Mouse (Mus musculus): ENCODE measurements at regions not wholly inside any gene's neighbourhood (a gene's known extent, or its start where the extent isn't known, plus 50 kb on each side); places are given as distances from the start of the nearest gene placed in this dataset.
A peak's percentile ranks its signal among the peaks of the same experiment; 100 is the strongest.

GRCm38 (mm10) chr2:144164986-144165821, 105.3 kb upstream of the Mgme1 start:
- H3K27ac ChIP-seq (ENCODE audit: low read depth, low read length) = no peak overlapping the region
- DNase-seq (ENCODE audit: low spot score) (peak; percentile 75), ATAC-seq (replicated peaks; ENCODE audit: low FRiP score) (peak; percentile 72)
- peaks cover under 1% of the 10 kb centered on the region; the same call in 1 of the 2 replicates for H3K4me1 ChIP-seq (replicated peaks; ENCODE audit: control insufficient read depth, insufficient read depth, low read length)
- peak overlapping the region; percentile 95 for H3K4me2 ChIP-seq (ENCODE audit: low read depth, low read length, severe bottlenecking)
- no peaks in the 10 kb centered on the region for H3K36me3 ChIP-seq (ENCODE audit: control insufficient read depth, insufficient read depth, low read length)
- no peaks in the 10 kb centered on the region for H3K9me3 ChIP-seq (ENCODE audit: control insufficient read depth, low read length)
- peaks cover 3% of the 10 kb centered on the region; the same call in 1 of the 2 replicates for H3K27me3 ChIP-seq (ENCODE audit: control insufficient read depth, insufficient read depth, low read length)
- peak overlapping the region; percentile 64 for H3K9ac ChIP-seq (ENCODE audit: low read length)
- under 1% methylated on average over 37 of the region's 37 CpGs for WGBS
- peak overlapping the region; percentile 54 for H3K4me3 ChIP-seq (ENCODE audit: low read depth, low read length)

DNA sequence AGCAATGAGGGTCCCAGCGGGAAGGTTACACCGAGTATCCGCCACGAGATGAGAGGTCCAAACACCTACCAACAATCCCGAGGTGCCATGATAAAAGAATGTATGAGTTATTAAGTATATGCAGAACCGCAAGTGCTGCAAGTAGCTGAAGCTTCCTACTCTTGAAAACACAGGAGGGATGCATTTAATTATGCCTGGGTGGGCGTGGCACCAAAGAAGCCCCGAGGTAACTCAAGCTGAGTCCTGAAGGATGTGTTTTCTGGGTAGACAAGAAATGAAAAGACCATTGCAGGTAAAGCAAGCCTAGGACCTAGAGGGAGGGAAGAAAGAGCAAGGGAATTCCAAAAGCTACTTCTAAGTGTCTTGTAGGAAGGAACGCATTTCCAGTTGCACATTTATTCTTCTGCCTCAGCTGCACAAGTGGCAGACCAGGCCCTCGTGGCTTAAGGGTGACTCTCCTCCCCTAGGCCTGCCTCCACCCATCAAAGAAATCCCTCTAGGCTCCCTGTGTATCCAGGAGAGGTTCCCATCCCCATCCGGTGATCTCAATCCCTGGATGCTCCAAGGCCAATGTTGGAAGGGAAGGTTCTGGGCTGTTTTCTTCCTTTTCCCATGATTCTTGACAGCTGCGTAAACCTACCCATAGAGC, 104.2 kb upstream of the Mgme1 start:
- H3K4me3 ChIP-seq (ENCODE audit: low read depth, low read length) = peak overlapping the region; percentile 54
- no peaks in the 10 kb centered on the region for H3K36me3 ChIP-seq (ENCODE audit: control insufficient read depth, insufficient read depth, low read length)
- H3K4me2 ChIP-seq (ENCODE audit: low read depth, low read length, severe bottlenecking) = peak overlapping the region; percentile 95
- no peak for DNase-seq (ENCODE audit: low spot score)
- WGBS = 31% methylated on average over 12 of the region's 12 CpGs
- peaks cover 3% of the 10 kb centered on the region; the same call in 1 of the 2 replicates for H3K27me3 ChIP-seq (ENCODE audit: control insufficient read depth, insufficient read depth, low read length)
- ATAC-seq (replicated peaks; ENCODE audit: low FRiP score) = 0 out of 2 replicates have a peak, but pooled peaks have one; percentile 6
- H3K27ac ChIP-seq (ENCODE audit: low read depth, low read length) = no peak overlapping the region
- no peaks in the 10 kb centered on the region; the same call in 1 of the 2 replicates for H3K4me1 ChIP-seq (replicated peaks; ENCODE audit: control insufficient read depth, insufficient read depth, low read length)
- H3K9me3 ChIP-seq (ENCODE audit: control insufficient read depth, low read length) = no peaks in the 10 kb centered on the region
- H3K9ac ChIP-seq (ENCODE audit: low read length) = peak overlapping the region; percentile 64

- no peak overlapping the region for H3K9ac ChIP-seq (ENCODE audit: low read length)
- DNase-seq (ENCODE audit: low spot score) (no peak), ATAC-seq (replicated peaks; ENCODE audit: low FRiP score) (no peak)
- H3K4me1 ChIP-seq (replicated peaks; ENCODE audit: control insufficient read depth, insufficient read depth, low read length) = no peaks in the 10 kb centered on the region; the same call in 1 of the 2 replicates
- 78% methylated on average over 4 of the region's 4 CpGs for WGBS
- H3K9me3 ChIP-seq (ENCODE audit: control insufficient read depth, low read length) = no peaks in the 10 kb centered on the region
- H3K27me3 ChIP-seq (ENCODE audit: control insufficient read depth, insufficient read depth, low read length) = peaks cover 3% of the 10 kb centered on the region; the same call in 1 of the 2 replicates
- H3K4me2 ChIP-seq (ENCODE audit: low read depth, low read length, severe bottlenecking) = no peak overlapping the region
- no peak overlapping the region for H3K4me3 ChIP-seq (ENCODE audit: low read depth, low read length)
- H3K27ac ChIP-seq (ENCODE audit: low read depth, low read length) = no peak overlapping the region
- no peaks in the 10 kb centered on the region for H3K36me3 ChIP-seq (ENCODE audit: control insufficient read depth, insufficient read depth, low read length)
These were observed 100.8 kb upstream of the Mgme1 start for GRCm38 (mm10) chr2:144169576-144170178.

GRCm38 (mm10) chr2:144172100-144172770, 98.2 kb upstream of the Mgme1 start:
- Histone ChIP-seq H3K4me1 (replicated peaks; ENCODE audit: control insufficient read depth, insufficient read depth, low read length) (no peaks in the 10 kb centered on the region), H3K27ac (ENCODE audit: low read depth, low read length) (no peak overlapping the region), H3K9me3 (ENCODE audit: control insufficient read depth, low read length) (no peaks in the 10 kb centered on the region), H3K4me2 (ENCODE audit: low read depth, low read length, severe bottlenecking) (peak overlapping the region; percentile 41; the same call in 1 of the 2 replicates), H3K27me3 (ENCODE audit: control insufficient read depth, insufficient read depth, low read length) (no peaks in the 10 kb centered on the region), H3K9ac (ENCODE audit: low read length) (peak overlapping the region; percentile 52; the same call in 1 of the 2 replicates), H3K36me3 (ENCODE audit: control insufficient read depth, insufficient read depth, low read length) (no peaks in the 10 kb centered on the region), H3K4me3 (ENCODE audit: low read depth, low read length) (peak overlapping the region; percentile 12; the same call in 1 of the 2 replicates)
- peak; percentile 99 for ATAC-seq (replicated peaks; ENCODE audit: low FRiP score)
- DNase-seq (ENCODE audit: low spot score) = peak; percentile 75
- 20% methylated on average over 9 of the region's 9 CpGs for WGBS

DNA sequence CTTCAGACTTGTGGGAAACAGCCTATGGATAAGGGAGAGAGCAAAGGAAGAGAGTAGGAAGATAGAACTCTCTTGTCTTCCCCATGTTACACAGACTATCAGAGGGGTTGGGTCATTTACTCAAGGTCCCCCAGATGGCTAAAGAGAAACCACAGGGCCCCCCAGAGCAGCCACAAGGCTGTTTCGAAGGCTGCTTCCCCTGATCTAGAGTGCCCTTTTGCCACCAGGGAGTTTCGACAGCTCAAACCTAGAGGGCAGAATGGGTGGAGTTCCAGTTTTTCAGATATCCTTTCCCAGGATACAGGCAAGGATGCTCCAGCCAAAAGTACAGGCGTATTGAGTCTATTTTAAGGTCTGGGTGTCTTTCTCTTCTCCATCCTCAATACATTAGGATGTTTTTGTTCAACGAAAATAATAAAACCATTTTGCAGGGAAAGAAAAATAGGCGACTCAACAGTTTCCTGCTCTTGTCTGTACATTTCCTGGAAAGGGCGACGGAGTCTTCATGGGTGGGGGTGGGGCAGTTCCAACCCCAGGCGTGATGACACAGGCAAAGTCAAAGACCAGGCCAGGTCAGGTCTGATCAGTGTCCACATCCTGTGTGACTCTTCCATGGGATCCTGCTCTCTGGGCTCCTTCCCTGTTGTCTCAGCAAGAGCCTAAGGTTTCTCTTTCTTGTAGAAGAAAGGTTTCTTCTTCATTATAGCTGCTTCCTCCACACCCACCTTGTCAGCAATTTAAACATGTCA, 96.9 kb upstream of the Mgme1 start:
- WGBS = 87% methylated on average over 8 of the region's 8 CpGs
- Histone ChIP-seq H3K9me3 (ENCODE audit: control insufficient read depth, low read length) (no peaks in the 10 kb centered on the region), H3K9ac (ENCODE audit: low read length) (no peak overlapping the region), H3K4me1 (replicated peaks; ENCODE audit: control insufficient read depth, insufficient read depth, low read length) (no peaks in the 10 kb centered on the region), H3K4me3 (ENCODE audit: low read depth, low read length) (no peak overlapping the region), H3K4me2 (ENCODE audit: low read depth, low read length, severe bottlenecking) (no peak overlapping the region), H3K27ac (ENCODE audit: low read depth, low read length) (no peak overlapping the region), H3K36me3 (ENCODE audit: control insufficient read depth, insufficient read depth, low read length) (no peaks in the 10 kb centered on the region), H3K27me3 (ENCODE audit: control insufficient read depth, insufficient read depth, low read length) (no peaks in the 10 kb centered on the region)
- ATAC-seq (replicated peaks; ENCODE audit: low FRiP score) (no peak), DNase-seq (ENCODE audit: low spot score) (no peak)

- ATAC-seq (replicated peaks; ENCODE audit: low FRiP score) (no peak), DNase-seq (ENCODE audit: low spot score) (no peak)
- no peak overlapping the region for H3K4me3 ChIP-seq (ENCODE audit: low read depth, low read length)
- H3K9ac ChIP-seq (ENCODE audit: low read length) = no peak overlapping the region
- H3K4me1 ChIP-seq (replicated peaks; ENCODE audit: control insufficient read depth, insufficient read depth, low read length) = no peaks in the 10 kb centered on the region
- 90% methylated on average over 5 of the region's 5 CpGs for WGBS
- H3K36me3 ChIP-seq (ENCODE audit: control insufficient read depth, insufficient read depth, low read length) = no peaks in the 10 kb centered on the region
- H3K27ac ChIP-seq (ENCODE audit: low read depth, low read length) = no peak overlapping the region
- no peaks in the 10 kb centered on the region for H3K27me3 ChIP-seq (ENCODE audit: control insufficient read depth, insufficient read depth, low read length)
- no peak overlapping the region for H3K4me2 ChIP-seq (ENCODE audit: low read depth, low read length, severe bottlenecking)
- H3K9me3 ChIP-seq (ENCODE audit: control insufficient read depth, low read length) = no peaks in the 10 kb centered on the region
These were observed 96.0 kb upstream of the Mgme1 start for GRCm38 (mm10) chr2:144174366-144175035.

GRCm38 (mm10) chr2:144176508-144177170, 93.8 kb upstream of the Mgme1 start:
- WGBS = 92% methylated on average over 9 of the region's 9 CpGs
- no peak overlapping the region for H3K4me3 ChIP-seq (ENCODE audit: low read depth, low read length)
- H3K9ac ChIP-seq (ENCODE audit: low read length) = no peak overlapping the region; the same call in 1 of the 2 replicates
- no peaks in the 10 kb centered on the region for H3K36me3 ChIP-seq (ENCODE audit: control insufficient read depth, insufficient read depth, low read length)
- no peak overlapping the region for H3K27ac ChIP-seq (ENCODE audit: low read depth, low read length)
- DNase-seq (ENCODE audit: low spot score) (peak; percentile 21), ATAC-seq (replicated peaks; ENCODE audit: low FRiP score) (no peak)
- no peaks in the 10 kb centered on the region for H3K27me3 ChIP-seq (ENCODE audit: control insufficient read depth, insufficient read depth, low read length)
- H3K4me1 ChIP-seq (replicated peaks; ENCODE audit: control insufficient read depth, insufficient read depth, low read length) = no peaks in the 10 kb centered on the region
- H3K4me2 ChIP-seq (ENCODE audit: low read depth, low read length, severe bottlenecking) = no peak overlapping the region
- H3K9me3 ChIP-seq (ENCODE audit: control insufficient read depth, low read length) = no peaks in the 10 kb centered on the region

All from forebrain, embryonic 11.5 days (tissue).